Mouse (Mus musculus): ENCODE results near the gene Tnrc18.

Tnrc18 gene

GRCm38 (mm10) chr5:142678141-142678571 is 139.3 kb downstream of the Tnrc18 start:
- DNase-seq, result no peak

Measured in thymus, adult 18-20 months (tissue).